Comparison of ENCODE assay signal across 8 mouse cellular contexts in the genomic region with DNA sequence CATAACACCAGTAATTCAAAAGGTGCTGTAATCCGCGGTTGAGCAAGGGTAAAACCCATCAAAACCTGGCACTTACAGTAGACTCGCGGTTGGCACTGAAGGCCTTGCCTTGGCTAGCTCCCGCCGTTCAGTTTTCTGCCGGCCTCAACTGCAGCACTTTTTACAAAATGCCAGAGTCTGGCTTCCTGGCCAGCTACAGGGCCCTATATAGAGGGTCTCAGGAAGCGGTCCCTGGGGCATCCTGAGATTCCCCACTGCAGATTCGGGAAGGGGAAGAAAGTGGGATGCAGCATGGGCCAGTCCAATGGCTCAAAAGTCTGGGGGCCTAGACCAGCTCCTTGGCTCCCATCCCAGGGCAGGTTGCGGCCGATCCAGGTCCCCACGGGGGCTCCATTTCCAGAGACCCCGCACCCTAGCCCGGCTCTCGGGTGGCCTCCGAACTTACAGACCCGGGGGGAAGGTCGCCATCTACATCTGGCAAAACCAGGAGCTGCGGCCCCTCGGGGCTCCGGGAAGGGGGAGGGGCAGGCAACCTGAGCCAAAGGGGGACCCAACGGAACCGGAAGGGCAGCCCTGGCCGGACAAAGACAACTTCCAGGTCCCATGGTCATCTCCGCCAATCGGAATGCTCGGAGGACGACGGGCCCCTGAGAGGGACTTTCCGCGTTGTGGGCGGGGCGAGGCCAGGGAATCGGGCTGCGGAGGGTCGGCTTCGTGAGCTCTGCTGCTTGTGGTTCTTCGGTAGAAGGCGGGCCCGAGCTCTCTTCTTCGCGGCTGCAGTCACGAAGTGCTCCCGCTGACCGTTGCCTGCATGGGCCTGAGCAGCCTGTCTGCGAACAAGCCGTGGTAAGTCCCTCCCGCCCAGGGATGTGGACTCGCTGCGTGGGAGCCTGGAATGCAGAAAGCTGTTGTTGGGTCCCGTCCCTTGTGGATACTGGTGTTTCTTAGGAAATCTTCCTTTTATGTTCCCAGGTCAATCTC. TPM values are rescaled to one million over a fixed set of nuclear protein-coding genes. Genes with fewer than 3 reads are reported as not detected.
DNase-seq lines count a peak whose midpoint lies in the region; ATAC-seq lines count a peak whose summit lies in the region.

A gene (minus strand): TSS at position 525 of the 981 bp plus-strand sequence.
A gene (minus strand): TSS at position 561 of the 981 bp plus-strand sequence.
A gene (plus strand): TSS at position 669 of the 981 bp plus-strand sequence.

- under 1% methylated on average over 51 of the region's 51 CpGs for WGBS in intestine, embryonic 15.5 days

- intact Hi-C loops in left cerebral cortex, postnatal 14 days (cut with DNase I), result no loop called here

- peak; percentile 100 for ATAC-seq in intestine, embryonic 15.5 days
- ATAC-seq in megakaryocyte-erythroid progenitor cell, adult 5-6 weeks (replicated peaks; ENCODE audit: low FRiP score, low TSS enrichment, poor library complexity, severe bottlenecking), result peak; percentile 99

- peak; percentile 98 for DNase-seq in adrenal gland, adult 2 months
- DNase-seq in embryo, embryonic 11 days, result peak; percentile 98
- DNase-seq in gastrocnemius, postnatal 25 days, result peak; percentile 94
- peak; percentile 96 for DNase-seq in left cerebral cortex, postnatal 14 days (ENCODE audit: low spot score in 2 of 2)
- DNase-seq in right cerebral cortex, postnatal 14 days, result peak; percentile 96
- peak; percentile 95 for DNase-seq in urinary bladder, postnatal 25 days (ENCODE audit: low spot score)

- H3K4me1 ChIP-seq in intestine, embryonic 15.5 days (replicated peaks), result no peaks in the 10 kb centered on the region

- no peaks in the 10 kb centered on the region for H3K36me3 ChIP-seq in intestine, embryonic 15.5 days

- H3K27ac ChIP-seq in intestine, embryonic 15.5 days, result peak within 1 kb of the TSS; percentile 83

- peak within 1 kb of the TSS; percentile 75 for H3K9ac ChIP-seq in intestine, embryonic 15.5 days

- H3K4me3 ChIP-seq in intestine, embryonic 15.5 days (replicated peaks), result peak within 1 kb of the TSS; percentile 85

- no peaks in the 10 kb centered on the region for H3K9me3 ChIP-seq in intestine, embryonic 15.5 days

- H3K4me2 ChIP-seq in intestine, embryonic 15.5 days (replicated peaks), result peak within 1 kb of the TSS; percentile 65

- H3K27me3 ChIP-seq in intestine, embryonic 15.5 days (replicated peaks), result no peaks in the 10 kb centered on the region

RNA-seq across cellular contexts. Expression of the first gene that starts in this region (rescaled TPM):
- 1 to 10 TPM; 7.3 to 9.7 TPM for total RNA-seq in adrenal gland, adult 2 months (2021)
- polyA plus RNA-seq in adrenal gland, adult 2 months (2012; rRNA removed), result 0.63 and 0.68 TPM in 2 replicates
- 1 to 10 TPM; 3.7 to 4.0 TPM for total RNA-seq in gastrocnemius, postnatal 25 days (2021)
- 5.2 and 5.5 TPM in 2 replicates for polyA plus RNA-seq in intestine, embryonic 15.5 days (2015; fragmentation: Nextera tagmentation; extraction: Ambion mirVana)
- total RNA-seq in left cerebral cortex, postnatal 14 days (2021), result 1 to 10 TPM; 8.9 to 9.3 TPM
- 10.7 and 11.8 TPM in 2 replicates for total RNA-seq in megakaryocyte-erythroid progenitor cell, adult 5-6 weeks (2014; fragmentation: Nextera tagmentation)
- total RNA-seq in megakaryocyte-erythroid progenitor cell, adult 5-6 weeks (2017), result 8.7 and 13.7 TPM in 2 replicates

RNA-seq across cellular contexts. Expression of the second gene that starts in this region (rescaled TPM):
- 10 to 100 TPM; 14.3 to 15.3 TPM for total RNA-seq in adrenal gland, adult 2 months (2021)
- 0.64 and 1.00 TPM in 2 replicates for polyA plus RNA-seq in adrenal gland, adult 2 months (2012; rRNA removed)
- total RNA-seq in gastrocnemius, postnatal 25 days (2021), result 1 to 10 TPM; 2.9 to 3.1 TPM
- polyA plus RNA-seq in intestine, embryonic 15.5 days (2015; fragmentation: Nextera tagmentation; extraction: Ambion mirVana), result 4.9 and 6.1 TPM in 2 replicates
- total RNA-seq in left cerebral cortex, postnatal 14 days (2021), result 10 to 100 TPM; 12.5 to 13.9 TPM
- 11.4 and 12.4 TPM in 2 replicates for total RNA-seq in megakaryocyte-erythroid progenitor cell, adult 5-6 weeks (2014; fragmentation: Nextera tagmentation)
- 29.2 and 30.6 TPM in 2 replicates for total RNA-seq in megakaryocyte-erythroid progenitor cell, adult 5-6 weeks (2017)

RNA-seq across cellular contexts. Expression of the third gene that starts in this region (rescaled TPM):
- 10 to 100 TPM; 51.9 to 56.8 TPM for total RNA-seq in adrenal gland, adult 2 months (2021)
- 4.6 and 6.4 TPM in 2 replicates for polyA plus RNA-seq in adrenal gland, adult 2 months (2012; rRNA removed)
- 10 to 100 TPM; 25.3 to 27.2 TPM for total RNA-seq in gastrocnemius, postnatal 25 days (2021)
- polyA plus RNA-seq in intestine, embryonic 15.5 days (2015; fragmentation: Nextera tagmentation; extraction: Ambion mirVana), result 28.9 and 32.5 TPM in 2 replicates
- total RNA-seq in left cerebral cortex, postnatal 14 days (2021), result 10 to 100 TPM; 84.3 to 85.5 TPM
- 25.0 and 28.0 TPM in 2 replicates for total RNA-seq in megakaryocyte-erythroid progenitor cell, adult 5-6 weeks (2014; fragmentation: Nextera tagmentation)
- 39.7 and 49.2 TPM in 2 replicates for total RNA-seq in megakaryocyte-erythroid progenitor cell, adult 5-6 weeks (2017)

Comparison
In these comparisons a context has a peak if more than half of its experiments do, and no peak if none do; other contexts are left out.
1. Peak in every context shown above with its lines: DNase-seq, ATAC-seq, H3K4me3 ChIP-seq and H3K27ac ChIP-seq.